Mouse (Mus musculus): ENCODE results near the gene Irs2.

Irs2 gene

DNA sequence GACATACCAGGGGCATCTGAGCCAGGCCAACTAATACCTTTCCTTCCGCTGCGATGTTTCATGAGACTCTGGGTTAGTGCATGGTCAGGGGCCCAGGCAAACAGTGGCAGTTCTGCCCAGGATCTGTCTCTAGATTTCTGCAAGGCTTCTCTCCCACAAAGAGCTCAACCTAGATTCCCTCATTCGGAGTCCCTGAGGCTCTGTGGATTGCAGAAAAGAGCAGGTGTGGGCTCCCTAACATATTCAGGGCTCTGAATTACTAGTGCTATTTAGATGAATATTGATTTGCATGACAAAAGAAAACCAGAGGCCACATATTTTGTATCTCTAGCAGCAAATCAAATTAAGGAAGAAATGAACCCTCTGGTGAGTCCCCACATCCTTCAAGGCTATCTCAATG lies 18.3 kb downstream of the Irs2 start:
- DNase-seq (ENCODE audit: low spot score in 2 of 2): no peak

DNA sequence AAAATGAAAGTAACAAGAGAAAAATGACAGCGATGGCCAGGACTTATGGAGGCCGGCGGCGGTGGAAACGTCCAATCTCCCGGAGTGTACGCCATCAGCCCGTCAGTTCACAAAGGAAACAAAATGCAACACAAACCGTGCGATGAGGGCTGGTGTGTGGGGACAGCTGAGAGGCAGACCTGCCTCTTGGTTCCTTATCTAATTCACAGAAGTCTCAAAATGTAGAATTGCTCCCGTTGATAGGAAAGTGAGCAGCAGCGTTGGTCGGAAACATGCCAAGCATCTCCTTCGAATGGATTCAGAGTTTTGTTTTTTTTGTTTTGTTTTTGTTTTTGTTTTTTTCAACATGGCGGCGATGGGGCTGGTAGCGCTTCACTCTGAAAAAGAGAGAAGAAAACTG lies 21.6 kb downstream of the Irs2 start:
- no peak for DNase-seq (ENCODE audit: low spot score in 2 of 2)

DNA sequence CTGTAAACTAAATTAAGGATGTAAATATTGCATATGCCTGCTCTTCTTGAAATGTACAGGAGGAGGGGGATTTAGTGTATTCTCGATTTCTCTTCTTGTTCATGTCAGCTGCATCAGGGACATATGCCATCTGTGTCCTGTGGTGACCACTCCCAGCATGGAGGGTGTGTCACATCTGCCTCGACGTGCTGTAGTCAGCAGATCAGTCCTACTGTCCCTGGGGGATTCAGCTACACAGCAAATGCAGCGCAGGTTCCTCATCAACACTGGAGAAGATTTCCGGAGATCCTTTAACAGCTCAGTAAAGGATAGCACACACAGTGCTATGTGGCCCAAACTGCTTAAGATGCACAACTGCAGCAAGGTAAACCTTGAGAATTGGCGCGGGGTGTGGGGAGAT lies 23.2 kb downstream of the Irs2 start:
- no peak for DNase-seq (ENCODE audit: low spot score in 2 of 2)

DNA sequence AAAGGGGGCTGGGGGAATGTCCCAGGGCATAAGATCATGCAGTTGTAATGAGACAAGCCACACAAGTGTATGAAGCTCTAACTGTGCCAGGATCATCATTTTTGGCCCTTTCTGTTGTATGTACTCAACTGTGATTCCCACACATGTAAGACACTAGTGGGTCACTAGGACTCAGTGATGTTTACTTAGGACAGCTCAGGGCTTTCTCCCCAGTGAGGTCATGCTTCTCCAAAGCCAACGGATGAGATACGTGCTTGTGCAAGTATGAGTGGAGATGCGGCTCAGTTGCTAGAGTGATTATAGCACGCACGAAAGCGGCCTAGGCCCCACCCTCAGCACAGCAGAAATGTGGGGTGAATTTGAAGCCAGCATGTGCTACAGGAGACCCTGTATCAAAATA lies 27.4 kb downstream of the Irs2 start:
- DNase-seq (ENCODE audit: low spot score in 2 of 2): no peak

DNA sequence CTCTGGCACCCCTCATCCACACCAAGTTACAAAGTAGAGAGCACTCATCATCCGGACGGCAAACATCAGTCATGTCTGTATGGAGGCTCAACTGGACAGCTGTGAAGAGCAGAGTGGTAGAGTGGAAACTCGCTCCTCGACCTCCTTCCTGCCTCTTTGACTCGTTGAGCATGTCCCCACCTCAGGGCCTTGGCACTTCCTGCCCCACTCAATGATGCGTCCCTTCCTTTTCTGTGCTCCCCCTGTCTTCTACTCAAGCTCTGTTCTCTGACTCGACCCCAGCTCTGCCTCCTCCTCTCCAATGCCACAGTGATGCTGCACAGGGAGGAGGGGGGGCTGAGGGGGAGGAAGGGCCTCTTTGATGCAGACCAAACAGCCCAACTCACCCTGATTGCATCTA lies 28.3 kb downstream of the Irs2 start:
- DNase-seq (ENCODE audit: low spot score in 2 of 2): no peak

DNA sequence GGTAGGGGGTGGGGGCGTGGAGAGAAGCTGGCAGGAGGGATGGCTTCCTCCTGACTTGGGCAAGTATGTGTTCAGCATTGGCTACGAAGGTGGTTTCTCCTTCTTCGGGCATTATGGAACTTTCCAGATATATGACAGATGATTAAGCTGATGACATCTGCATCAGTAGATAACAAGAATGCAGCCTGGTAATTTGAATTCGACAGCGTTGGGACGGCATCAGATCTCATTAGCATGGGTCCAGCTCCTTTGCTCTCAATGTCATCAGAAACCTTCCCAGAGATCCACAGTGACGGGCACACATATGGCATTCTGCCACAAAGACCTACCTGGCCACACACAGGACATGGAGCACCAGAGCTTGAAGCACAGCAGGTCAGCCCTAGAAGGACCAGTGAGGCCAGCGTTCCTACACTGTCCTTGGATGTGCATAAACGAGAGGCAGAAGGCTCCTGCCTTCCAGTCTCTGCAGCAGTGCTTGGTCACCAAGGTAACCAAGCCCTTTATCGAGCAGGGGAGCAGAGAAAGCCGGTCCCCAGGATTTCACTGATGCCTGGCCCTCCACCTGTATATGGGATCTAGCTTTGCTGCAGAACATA lies 29.0 kb downstream of the Irs2 start:
- no peak for DNase-seq (ENCODE audit: low spot score in 2 of 2)

DNA sequence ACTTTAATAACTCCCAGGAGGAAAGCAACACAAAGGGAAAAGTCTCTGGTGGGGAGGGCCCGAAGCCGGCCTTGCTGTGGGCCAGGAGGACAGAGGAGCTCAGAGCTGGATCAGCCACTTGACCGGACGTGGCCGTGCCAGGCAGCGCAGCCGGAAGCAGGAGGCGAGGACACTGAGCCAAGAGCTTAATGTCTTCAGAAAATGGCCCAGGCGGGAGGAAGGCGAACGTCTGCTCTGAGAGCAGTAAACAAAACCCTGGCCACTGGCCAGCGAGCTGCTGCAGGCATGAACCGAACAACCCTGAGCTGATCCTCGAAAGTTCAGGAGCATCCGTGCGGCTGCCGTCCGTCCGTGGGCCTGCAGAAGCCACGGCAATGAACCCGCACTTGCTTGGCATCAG lies 29.9 kb downstream of the Irs2 start:
- peak in 1 of 2 experiments; percentile 29 for DNase-seq (ENCODE audit: low spot score in 2 of 2)

DNA sequence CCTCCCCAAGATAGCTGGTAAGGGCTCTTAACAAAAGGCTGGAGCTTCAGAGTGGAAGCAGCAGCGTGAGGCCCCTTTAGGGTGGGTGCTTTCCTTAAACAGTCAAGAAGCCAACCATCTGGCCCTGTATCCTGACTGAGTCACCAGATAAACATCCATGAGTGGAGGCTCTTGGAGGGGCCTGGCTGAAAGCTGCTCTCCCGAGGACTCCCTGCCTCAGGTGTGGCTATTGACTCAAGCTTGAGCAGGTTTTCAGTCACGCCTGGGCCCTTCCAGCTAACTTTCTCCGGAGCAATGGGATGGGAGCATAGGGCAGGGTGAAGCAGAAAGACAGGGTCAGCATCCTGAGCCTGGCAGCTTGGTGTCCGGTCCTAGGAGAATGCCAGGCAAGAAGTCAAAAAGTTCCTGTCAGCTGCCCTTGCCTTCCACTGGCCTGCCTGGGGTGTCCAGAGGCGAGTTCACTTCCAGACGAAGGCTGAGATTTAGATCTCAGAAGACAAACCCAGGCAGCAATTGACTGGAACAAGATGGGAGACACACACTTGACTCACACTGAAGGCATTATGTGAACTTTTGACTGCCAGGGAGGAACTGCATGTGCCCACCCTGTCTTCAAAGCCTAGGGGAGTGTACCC lies 30.4 kb downstream of the Irs2 start:
- DNase-seq (ENCODE audit: low spot score in 2 of 2): no peak

DNA sequence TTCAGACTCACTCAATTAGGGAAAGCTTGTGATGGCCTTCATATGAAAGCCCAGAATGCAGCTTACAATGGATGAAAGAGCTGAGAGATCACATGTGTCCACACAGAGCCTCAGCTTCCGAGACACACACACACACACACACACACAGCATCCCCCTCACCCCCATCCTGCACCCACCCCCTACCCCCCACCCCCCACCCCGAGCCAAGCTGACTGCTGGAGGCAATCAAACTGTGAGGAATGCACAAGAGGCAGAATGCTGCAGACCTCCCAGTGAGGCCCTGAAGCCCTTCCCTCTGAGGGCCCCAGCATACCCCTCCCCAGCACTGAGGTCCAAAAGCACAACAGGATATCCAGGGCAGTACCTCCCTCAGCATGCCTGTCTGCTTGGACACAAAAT lies 33.6 kb downstream of the Irs2 start:
- DNase-seq (ENCODE audit: low spot score in 2 of 2): no peak

DNA sequence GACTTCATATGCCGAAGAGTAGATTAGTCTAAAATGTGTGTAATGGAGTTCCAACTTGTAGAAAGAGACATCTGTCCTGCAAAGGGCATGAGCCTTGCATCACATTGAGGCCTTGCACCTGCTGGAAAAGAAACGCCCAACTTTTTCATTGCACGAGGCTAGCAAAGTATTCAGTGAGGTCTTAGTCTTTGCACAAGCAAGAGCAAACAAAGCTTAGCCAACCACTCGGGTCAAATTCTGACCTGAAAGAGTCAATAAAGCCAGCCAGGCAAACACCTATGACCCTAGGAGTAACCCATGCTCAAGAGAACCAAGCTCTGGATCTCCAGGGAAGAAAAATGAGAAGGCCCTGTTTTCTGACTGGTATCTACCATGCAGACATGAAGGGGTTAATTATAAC lies 34.1 kb downstream of the Irs2 start:
- DNase-seq (ENCODE audit: low spot score in 2 of 2): no peak

DNA sequence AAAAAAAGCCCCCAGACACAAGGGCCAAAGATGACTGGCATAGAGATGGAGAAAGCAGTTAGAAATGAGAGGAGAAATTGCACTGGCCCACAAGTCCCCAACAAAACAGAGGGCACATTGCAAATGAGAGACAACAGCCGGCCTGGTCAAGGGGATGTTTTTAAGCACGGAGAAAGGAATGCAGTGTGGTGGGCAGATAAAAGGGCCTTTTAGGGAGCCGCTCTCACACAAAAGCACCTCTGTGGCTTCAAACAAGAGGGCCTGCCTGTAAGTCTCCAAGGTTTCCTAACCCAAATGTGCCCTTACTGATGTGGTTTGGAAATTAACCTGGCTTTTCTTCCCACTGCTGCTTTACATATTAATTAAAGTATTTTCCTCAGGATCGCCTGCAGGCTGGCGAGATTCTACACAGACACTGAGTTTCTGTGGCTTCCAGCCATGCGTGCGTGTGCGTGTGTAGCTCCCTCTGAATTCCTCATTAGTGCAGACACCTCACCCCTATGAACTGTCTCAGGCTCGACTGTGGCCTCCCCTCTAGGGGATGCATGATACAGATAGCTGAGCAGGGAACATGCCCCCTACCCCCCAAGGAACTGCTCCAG lies 35.3 kb downstream of the Irs2 start:
- DNase-seq (ENCODE audit: low spot score in 2 of 2): no peak

DNA sequence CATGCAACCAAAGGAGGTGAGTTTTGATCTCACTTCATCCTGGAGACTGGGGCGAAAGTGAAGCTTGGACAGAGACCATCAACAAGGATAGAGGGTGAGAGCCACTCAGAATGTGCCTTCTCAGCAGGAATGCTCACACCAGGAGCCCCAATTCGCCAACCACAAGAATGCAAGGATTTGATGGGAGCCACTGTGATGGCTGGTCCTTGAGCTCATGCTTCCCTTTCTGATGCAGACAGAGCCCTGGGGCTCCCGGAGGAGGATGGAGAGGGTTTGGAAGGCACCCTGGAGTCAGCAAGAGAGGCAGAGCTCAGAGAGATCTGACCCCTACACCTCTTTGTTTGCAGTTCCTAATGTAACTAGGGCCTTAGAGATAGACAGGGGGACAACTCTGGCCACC lies 36.3 kb downstream of the Irs2 start:
- no peak for DNase-seq (ENCODE audit: low spot score in 2 of 2)

DNA sequence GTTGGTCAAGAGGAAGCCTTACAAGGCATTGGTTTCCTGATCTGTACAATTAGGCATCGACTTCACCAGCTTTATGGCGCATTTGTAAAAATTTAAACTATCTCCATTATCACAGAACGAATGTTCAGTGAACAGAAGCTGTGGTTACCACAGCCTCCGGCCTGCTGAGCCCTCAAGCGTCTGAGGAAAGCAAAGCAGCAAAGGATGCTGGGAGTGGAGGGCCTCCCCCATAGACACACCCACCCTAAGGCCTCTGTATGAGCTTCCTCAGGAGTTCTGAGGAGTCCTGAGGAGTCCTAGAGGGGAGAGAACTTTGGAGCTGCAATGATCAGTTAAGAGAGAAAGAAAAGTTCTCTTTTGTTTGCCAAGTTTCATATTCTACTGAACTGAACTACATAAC lies 36.7 kb downstream of the Irs2 start:
- no peak for DNase-seq (ENCODE audit: low spot score in 2 of 2)

DNA sequence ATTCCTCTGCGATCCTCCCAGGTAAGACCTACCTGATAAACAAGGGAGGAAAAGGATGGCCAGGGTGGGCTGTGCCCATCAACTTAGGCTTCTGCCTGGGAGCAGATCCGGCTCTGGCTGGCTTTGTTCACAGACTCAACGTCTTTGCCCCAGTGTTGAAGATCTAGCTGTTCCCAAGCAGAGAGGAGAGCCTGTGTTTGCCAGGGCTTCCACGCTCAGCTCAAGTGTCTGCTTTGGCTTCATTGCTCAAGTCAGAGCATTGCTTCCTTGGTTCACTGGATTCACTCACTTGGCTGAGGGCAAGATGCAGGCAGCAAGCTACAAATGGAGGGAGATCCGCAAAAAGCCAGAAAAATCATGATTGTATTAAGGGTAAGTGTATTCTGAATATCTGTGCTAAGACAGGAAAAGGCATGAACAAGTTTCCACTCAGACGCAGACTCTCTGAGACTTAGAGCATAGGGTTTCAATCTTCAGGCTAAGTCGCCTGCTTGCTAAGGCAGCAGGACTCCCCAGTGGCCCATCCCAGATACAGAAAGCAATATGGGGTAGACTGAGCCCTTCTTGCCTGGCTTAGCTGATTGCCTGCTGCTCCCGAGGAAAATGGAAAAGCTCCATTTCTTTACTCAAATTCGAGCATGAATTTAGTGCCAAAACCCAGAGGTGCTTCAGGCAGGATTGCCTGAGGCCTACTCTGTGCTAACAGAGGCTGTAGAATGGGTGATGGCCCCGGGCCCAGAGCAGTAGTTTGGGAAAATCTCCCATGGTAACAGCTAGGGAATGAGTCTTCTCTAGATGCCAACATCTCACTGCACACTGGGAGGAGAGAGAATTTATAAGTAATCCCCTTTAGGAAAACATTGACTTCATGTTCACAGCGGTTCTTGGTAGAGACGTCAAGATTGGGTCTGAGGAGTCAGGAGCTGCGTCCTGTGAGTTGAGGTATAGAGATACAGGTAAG lies 37.5 kb downstream of the Irs2 start:
- no peak for DNase-seq (ENCODE audit: low spot score in 2 of 2)

DNA sequence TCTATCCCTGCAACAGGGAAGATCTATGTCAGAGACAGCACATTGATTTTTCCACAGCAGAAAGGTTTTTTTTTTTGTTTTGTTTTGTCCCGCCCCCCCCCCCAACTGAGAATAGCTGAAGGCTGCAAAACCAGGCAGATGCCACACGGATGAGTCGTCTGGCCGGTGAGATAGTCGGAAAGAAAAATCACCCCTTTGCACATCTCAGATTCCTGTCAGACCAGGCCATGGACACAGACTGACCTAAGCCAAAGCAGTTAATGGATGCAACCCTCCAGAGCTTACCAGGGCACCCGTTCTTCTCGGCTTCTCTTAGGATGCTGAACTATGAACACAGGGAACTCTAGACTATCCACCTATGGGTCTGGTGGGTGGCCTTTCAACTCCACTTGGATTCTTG lies 39.6 kb downstream of the Irs2 start:
- no peak for DNase-seq (ENCODE audit: low spot score in 2 of 2)

DNA sequence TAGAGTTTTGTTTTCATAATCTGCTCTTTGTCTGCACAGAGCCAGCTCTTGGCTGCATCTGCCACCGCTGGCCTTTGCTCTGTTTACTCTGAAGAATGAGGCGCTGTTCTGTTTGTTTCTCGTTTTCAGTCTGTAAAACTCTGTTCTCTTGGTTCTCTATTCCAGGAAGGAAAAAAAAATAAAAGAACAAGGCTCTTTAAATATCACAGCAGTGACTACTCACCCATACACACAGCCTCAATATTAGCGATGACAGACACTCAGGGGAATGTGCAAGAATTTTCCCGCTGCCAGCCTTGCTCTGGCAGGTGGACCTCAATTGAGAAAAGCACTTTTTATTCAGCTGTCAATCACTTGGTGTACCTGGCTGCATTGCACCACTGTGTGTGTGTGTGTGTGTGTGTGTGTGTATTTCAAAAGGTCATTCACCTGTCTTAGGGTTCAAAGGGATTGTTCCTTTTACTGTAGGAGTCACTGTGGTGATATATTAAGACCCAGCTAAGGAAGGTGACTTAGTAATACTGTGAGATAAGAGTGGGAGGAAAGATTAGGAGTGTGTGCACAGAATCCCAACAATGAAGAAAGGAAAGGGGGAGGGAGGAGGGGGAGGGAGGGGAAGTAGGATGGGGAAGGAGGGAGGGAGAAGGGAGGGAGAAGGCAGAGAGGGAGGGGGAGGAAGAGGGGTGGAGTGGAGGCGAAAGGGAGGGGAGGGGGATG lies 42.7 kb downstream of the Irs2 start:
- no peak for DNase-seq (ENCODE audit: low spot score in 2 of 2)

DNA sequence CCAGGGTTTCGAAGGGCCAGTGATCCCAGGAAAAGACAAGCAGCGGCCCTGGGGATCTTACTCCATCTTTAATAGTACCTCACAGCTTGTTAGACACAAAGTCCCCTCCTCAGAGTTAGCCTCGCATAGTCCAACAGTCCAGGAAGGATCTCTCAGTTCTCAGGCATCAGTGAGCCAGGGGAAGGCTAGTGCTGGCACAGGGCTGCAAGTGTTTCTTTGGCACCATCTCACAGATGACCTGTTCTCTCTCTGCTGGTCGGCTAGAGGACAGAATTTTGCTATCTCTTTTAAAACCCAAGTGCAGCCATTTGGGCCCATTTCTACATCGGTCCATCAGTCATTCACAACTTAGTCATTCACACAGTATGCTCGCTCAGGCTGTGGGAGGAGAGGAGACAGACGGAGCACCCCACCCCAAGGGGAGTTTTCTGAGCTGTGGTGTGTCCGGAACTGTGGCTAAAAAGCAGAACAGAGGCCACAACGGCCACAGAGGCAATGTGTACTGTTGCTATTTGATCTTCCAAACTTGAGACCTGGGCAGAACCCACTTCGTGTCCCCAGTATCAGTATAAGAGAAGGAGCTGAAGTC lies 43.7 kb downstream of the Irs2 start:
- DNase-seq (ENCODE audit: low spot score in 2 of 2): no peak

DNA sequence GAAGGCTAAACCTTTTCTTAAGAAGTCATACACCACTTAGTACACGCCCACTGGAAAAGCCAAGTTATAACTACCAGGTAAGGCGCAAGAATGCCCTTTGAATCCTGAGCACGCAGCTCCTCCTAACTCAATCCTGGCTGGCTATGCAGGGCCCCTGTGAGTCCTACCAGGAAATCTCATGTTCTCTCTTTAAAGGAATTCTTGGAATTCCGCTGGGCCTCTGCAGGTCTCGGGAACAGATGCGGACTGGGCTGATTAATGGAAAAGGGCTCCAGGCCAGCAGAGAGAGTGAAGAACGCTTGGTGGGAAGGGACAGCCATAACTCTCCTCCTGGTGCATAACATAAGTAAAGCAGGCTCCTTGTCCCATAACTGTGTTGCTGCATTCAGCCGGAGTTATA lies 46.3 kb downstream of the Irs2 start:
- DNase-seq (ENCODE audit: low spot score in 2 of 2): no peak

DNA sequence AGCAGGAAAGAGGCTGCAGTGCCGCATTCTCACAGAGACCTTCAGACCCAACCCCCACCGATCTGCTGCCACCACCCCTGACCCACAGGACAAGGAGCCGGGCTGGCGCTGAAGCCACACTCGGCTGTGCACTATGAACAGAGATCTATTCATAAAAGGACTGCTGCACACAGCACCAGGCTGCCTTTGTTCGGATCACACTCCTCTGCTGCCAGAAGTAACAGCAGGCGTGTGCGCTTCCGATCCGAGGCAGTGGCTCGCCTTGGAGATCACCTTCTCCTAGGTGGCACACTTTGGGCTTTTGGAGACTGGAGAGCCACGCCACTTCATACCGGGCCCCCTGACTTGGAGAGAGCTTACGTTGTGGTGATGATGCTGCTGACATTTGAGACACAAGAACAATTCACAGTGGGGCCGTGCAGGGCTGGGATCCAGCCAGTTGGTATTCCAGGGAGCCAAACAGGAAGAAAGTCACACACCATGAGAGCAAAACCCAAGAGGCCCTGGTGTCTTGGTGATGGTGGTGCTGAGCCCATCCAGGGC lies 47.9 kb downstream of the Irs2 start:
- DNase-seq (ENCODE audit: low spot score in 2 of 2): no peak

DNA sequence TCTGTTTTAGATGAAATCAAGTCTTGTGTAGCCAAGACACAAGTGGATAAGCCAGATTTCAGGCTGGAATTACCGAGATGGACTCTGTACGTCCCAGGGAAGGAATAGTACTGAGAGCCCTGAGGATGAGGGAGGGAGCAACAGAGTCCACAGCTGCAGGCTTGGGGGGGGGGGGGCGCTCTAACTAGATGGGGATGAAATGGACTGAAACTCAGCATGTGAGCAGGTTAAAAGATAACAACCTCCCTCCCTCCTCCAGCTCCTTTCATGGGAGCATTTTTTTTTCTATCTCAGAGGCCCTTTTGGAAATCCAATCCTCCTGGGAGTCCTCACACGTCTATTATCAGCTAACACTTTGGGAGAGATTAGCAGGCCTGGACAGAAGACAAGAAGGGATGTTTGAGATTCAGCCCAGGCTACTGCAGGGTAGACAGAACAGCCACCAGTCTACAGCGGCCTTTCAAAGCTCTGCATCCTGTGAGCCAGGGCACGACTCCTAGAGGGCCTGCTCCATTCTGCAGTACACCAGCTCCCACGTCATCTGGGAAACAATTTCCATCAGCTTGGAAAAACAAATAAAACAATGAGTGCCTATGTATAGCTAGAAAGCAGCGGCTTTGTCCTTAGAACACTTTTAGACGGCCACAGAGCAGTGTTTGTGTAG lies 50.8 kb downstream of the Irs2 start:
- DNase-seq (ENCODE audit: low spot score in 2 of 2): no peak
